Mouse (Mus musculus) bone marrow macrophage, adult 2 months (primary cell): Measurements from ENCODE around the gene Tmtc2.

Experiments used
- CTCF ChIP-seq: IDR thresholded peaks from 2 replicates; pipeline ENCODE4 v1.5.1; 2012; ENCODE audit warnings: low read depth, mild to moderate bottlenecking, low read length, moderate library complexity
- POLR2A ChIP-seq: IDR thresholded peaks from 2 replicates; pipeline ENCODE4 v1.6.1; 2012; ENCODE audit warnings: mild to moderate bottlenecking, low read depth, low read length, borderline replicate concordance

- TF ChIP-seq CTCF (no peak), POLR2A (no peak)
These were observed 83.5 kb downstream of the Tmtc2 start for GRCm38 (mm10) chr10:105490748-105491147.
